Mouse (Mus musculus): ENCODE results near the gene Senp1. TPM values are rescaled to one million over a fixed set of nuclear protein-coding genes. Genes with fewer than 3 reads are reported as not detected.

Senp1 gene
- polyA plus RNA-seq, 1 experiment from 2014 or later = 12.9 TPM

- no peak overlapping the region for H3K4me2 ChIP-seq (ENCODE audit: low read depth, low read length)
- H3K9me3 ChIP-seq (replicated peaks; ENCODE audit: control insufficient read depth, low read length) = no peaks in the 10 kb centered on the region
- no peak overlapping the region for H3K4me3 ChIP-seq (ENCODE audit: low read depth, low read length)
- H3K27ac ChIP-seq (ENCODE audit: low read length) = no peak overlapping the region
- no peaks in the 10 kb centered on the region for H3K4me1 ChIP-seq (ENCODE audit: control insufficient read depth, low read depth, low read length)
- WGBS (ENCODE audit: insufficient replicate concordance) = 86% methylated on average over 5 of the region's 5 CpGs
- H3K36me3 ChIP-seq (ENCODE audit: control insufficient read depth, insufficient read depth) = peaks cover 47% of the 10 kb centered on the region
- H3K9ac ChIP-seq (ENCODE audit: low read depth, low read length) = no peak overlapping the region
- no peak for ATAC-seq (ENCODE audit: low read depth)
- H3K27me3 ChIP-seq (ENCODE audit: control insufficient read depth, insufficient read depth, low read depth, low read length) = no peaks in the 10 kb centered on the region
Measured at GRCm38 (mm10) chr15:98044387-98044786, 49.2 kb downstream of the Senp1 start.

- H3K9ac ChIP-seq (ENCODE audit: low read depth, low read length) = no peak overlapping the region
- peaks cover 44% of the 10 kb centered on the region for H3K36me3 ChIP-seq (ENCODE audit: control insufficient read depth, insufficient read depth)
- no peak overlapping the region for H3K27ac ChIP-seq (ENCODE audit: low read length)
- no peaks in the 10 kb centered on the region for H3K4me1 ChIP-seq (ENCODE audit: control insufficient read depth, low read depth, low read length)
- H3K9me3 ChIP-seq (replicated peaks; ENCODE audit: control insufficient read depth, low read length) = no peaks in the 10 kb centered on the region
- no peak for ATAC-seq (ENCODE audit: low read depth)
- H3K27me3 ChIP-seq (ENCODE audit: control insufficient read depth, insufficient read depth, low read depth, low read length) = no peaks in the 10 kb centered on the region
- 83% methylated on average over 6 of the region's 6 CpGs for WGBS (ENCODE audit: insufficient replicate concordance)
- no peak overlapping the region for H3K4me2 ChIP-seq (ENCODE audit: low read depth, low read length)
- no peak overlapping the region for H3K4me3 ChIP-seq (ENCODE audit: low read depth, low read length)
Measured at GRCm38 (mm10) chr15:98043967-98044366, 49.6 kb downstream of the Senp1 start.

DNA sequence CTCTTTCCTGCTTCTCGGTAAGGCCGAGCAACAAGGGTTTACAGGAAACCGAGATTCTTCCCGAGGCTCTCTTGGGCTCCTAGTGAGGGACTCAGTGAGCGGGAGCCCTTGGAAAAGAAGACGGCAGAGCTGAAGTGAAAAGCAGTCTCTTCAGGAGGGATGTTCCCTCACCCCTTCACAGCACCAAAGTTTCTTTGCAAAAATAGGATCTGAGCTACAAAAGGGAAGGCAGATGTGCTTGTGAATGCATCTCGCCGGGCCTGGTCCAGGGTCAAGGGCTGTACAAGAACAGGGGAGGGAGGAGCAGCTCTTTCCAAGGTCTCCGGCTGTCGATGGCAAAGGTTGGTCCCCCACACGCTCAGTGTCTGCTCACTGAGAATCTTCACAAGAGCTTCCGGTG lies 51.0 kb downstream of the Senp1 start:
- no peak overlapping the region for H3K4me2 ChIP-seq (ENCODE audit: low read depth, low read length)
- no peaks in the 10 kb centered on the region for H3K27me3 ChIP-seq (ENCODE audit: control insufficient read depth, insufficient read depth, low read depth, low read length)
- H3K9me3 ChIP-seq (replicated peaks; ENCODE audit: control insufficient read depth, low read length) = no peaks in the 10 kb centered on the region
- H3K9ac ChIP-seq (ENCODE audit: low read depth, low read length) = no peak overlapping the region
- H3K36me3 ChIP-seq (ENCODE audit: control insufficient read depth, insufficient read depth) = peaks cover 33% of the 10 kb centered on the region
- ATAC-seq (ENCODE audit: low read depth) = no peak
- 79% methylated on average over 12 of the region's 12 CpGs for WGBS (ENCODE audit: insufficient replicate concordance)
- H3K4me3 ChIP-seq (ENCODE audit: low read depth, low read length) = no peak overlapping the region
- H3K4me1 ChIP-seq (ENCODE audit: control insufficient read depth, low read depth, low read length) = no peaks in the 10 kb centered on the region
- no peak overlapping the region for H3K27ac ChIP-seq (ENCODE audit: low read length)

DNA sequence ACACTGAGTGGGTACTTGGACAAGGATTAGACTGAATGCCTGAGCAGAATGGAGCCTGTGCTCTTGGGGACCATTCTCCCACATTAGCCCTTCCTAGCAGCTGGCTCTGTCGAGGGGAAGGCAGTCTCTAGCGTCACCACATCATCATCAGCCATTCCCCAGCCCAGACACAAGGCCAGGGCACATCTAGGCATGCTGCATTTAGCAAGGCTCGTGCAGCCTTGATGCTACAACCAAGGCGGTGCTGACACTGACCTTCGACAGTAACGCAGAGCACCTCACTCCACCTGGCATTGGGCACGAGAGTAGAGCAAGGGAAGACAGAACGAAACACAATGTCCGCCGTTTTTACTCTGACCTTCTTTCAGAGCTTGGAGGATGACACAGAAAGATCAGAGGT lies 53.9 kb downstream of the Senp1 start:
- H3K27ac ChIP-seq (ENCODE audit: low read length) = no peak overlapping the region
- ATAC-seq (ENCODE audit: low read depth) = no peak
- WGBS (ENCODE audit: insufficient replicate concordance) = 84% methylated on average over 10 of the region's 10 CpGs
- no peak overlapping the region for H3K9ac ChIP-seq (ENCODE audit: low read depth, low read length)
- no peak overlapping the region for H3K4me3 ChIP-seq (ENCODE audit: low read depth, low read length)
- H3K4me1 ChIP-seq (ENCODE audit: control insufficient read depth, low read depth, low read length) = no peaks in the 10 kb centered on the region
- no peaks in the 10 kb centered on the region for H3K9me3 ChIP-seq (replicated peaks; ENCODE audit: control insufficient read depth, low read length)
- H3K36me3 ChIP-seq (ENCODE audit: control insufficient read depth, insufficient read depth) = peaks cover 14% of the 10 kb centered on the region
- no peak overlapping the region for H3K4me2 ChIP-seq (ENCODE audit: low read depth, low read length)
- H3K27me3 ChIP-seq (ENCODE audit: control insufficient read depth, insufficient read depth, low read depth, low read length) = no peaks in the 10 kb centered on the region

DNA sequence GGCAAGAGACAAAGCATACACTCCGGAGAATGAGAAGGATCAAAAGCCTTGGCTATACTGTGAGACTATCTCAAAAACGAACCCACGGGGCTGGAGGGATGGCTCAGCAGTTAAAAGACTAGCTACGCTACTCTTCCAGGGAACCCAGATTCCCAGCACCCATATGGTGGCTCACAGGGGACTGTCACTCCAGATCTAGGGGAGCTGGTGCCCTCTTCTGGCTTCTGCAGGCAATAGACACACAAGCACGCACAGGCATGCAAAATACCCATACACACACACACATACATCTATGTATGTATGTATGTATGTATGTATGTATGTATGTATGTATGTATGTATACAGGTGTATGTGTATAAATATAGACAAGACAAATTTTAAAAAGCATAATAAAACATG lies 57.0 kb downstream of the Senp1 start:
- no peak overlapping the region for H3K4me2 ChIP-seq (ENCODE audit: low read depth, low read length)
- H3K9me3 ChIP-seq (replicated peaks; ENCODE audit: control insufficient read depth, low read length) = no peaks in the 10 kb centered on the region
- no peak overlapping the region for H3K4me3 ChIP-seq (ENCODE audit: low read depth, low read length)
- no peaks in the 10 kb centered on the region for H3K27me3 ChIP-seq (ENCODE audit: control insufficient read depth, insufficient read depth, low read depth, low read length)
- H3K27ac ChIP-seq (ENCODE audit: low read length) = no peak overlapping the region
- H3K36me3 ChIP-seq (ENCODE audit: control insufficient read depth, insufficient read depth) = no peaks in the 10 kb centered on the region
- H3K4me1 ChIP-seq (ENCODE audit: control insufficient read depth, low read depth, low read length) = no peaks in the 10 kb centered on the region
- 85% methylated on average over 5 of the region's 5 CpGs for WGBS (ENCODE audit: insufficient replicate concordance)
- H3K9ac ChIP-seq (ENCODE audit: low read depth, low read length) = no peak overlapping the region
- ATAC-seq (ENCODE audit: low read depth) = no peak

- Histone ChIP-seq H3K9me3 (replicated peaks; ENCODE audit: control insufficient read depth, low read length) (no peaks in the 10 kb centered on the region), H3K27me3 (ENCODE audit: control insufficient read depth, insufficient read depth, low read depth, low read length) (no peaks in the 10 kb centered on the region), H3K9ac (ENCODE audit: low read depth, low read length) (no peak overlapping the region), H3K36me3 (ENCODE audit: control insufficient read depth, insufficient read depth) (no peaks in the 10 kb centered on the region), H3K4me2 (ENCODE audit: low read depth, low read length) (no peak overlapping the region), H3K27ac (ENCODE audit: low read length) (no peak overlapping the region), H3K4me3 (ENCODE audit: low read depth, low read length) (no peak overlapping the region), H3K4me1 (ENCODE audit: control insufficient read depth, low read depth, low read length) (no peaks in the 10 kb centered on the region)
- WGBS (ENCODE audit: insufficient replicate concordance) = 40% methylated on average over 3 of the region's 3 CpGs
- ATAC-seq (ENCODE audit: low read depth) = no peak
Measured at GRCm38 (mm10) chr15:98035076-98035755, 58.3 kb downstream of the Senp1 start.

DNA sequence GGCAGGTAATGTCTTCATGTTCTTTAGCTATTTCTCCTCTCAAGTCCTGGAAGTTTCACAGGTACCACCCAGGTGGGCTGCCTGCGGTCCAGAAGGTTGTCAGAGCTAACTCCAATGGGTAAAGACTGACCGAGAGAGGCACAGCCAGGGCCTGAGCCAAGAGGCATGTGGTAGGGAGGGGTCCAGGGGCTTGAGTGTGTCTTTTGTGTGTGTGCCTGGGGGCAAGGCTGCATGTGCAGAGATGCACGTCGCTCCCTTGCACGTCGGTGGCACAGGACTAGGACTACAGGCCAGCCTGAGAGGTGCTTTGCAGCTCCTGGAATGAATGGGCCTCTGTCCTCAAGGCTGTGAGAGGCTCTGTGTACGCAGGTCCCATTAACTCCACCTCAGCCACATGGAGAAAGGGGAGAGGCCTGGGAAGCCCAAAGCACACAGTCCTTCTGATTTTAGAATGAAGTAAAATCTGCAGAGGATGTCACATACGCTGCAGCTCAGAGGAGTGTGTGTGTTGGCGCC lies 60.3 kb downstream of the Senp1 start:
- no peaks in the 10 kb centered on the region for H3K4me1 ChIP-seq (ENCODE audit: control insufficient read depth, low read depth, low read length)
- no peak overlapping the region for H3K4me2 ChIP-seq (ENCODE audit: low read depth, low read length)
- no peak for ATAC-seq (ENCODE audit: low read depth)
- no peak overlapping the region for H3K4me3 ChIP-seq (ENCODE audit: low read depth, low read length)
- no peak overlapping the region for H3K27ac ChIP-seq (ENCODE audit: low read length)
- no peaks in the 10 kb centered on the region for H3K36me3 ChIP-seq (ENCODE audit: control insufficient read depth, insufficient read depth)
- H3K9me3 ChIP-seq (replicated peaks; ENCODE audit: control insufficient read depth, low read length) = no peaks in the 10 kb centered on the region
- H3K9ac ChIP-seq (ENCODE audit: low read depth, low read length) = no peak overlapping the region
- no peaks in the 10 kb centered on the region for H3K27me3 ChIP-seq (ENCODE audit: control insufficient read depth, insufficient read depth, low read depth, low read length)
- 75% methylated on average over 9 of the region's 9 CpGs for WGBS (ENCODE audit: insufficient replicate concordance)

DNA sequence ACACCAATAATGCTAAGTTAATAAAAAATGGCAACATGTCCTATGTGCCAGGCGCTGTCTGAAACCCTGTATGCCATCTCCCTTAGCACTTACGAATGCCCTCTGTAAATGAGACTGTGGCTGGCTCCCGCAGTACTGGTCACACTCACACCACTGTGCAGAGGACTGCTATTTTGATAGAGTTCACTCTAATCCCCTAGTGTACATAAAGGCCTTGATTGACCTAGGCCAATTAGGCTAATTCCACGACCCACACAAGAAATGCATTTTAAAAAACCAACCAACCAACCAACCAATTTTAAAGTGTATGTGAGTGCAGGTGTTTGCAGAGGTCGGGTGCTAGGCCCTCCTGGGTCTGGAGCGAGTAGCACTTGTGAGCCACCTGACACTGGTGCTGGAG lies 63.7 kb downstream of the Senp1 start:
- 56% methylated on average over 6 of the region's 6 CpGs for WGBS (ENCODE audit: insufficient replicate concordance)
- no peak overlapping the region for H3K27ac ChIP-seq (ENCODE audit: low read length)
- no peak overlapping the region for H3K9ac ChIP-seq (ENCODE audit: low read depth, low read length)
- H3K36me3 ChIP-seq (ENCODE audit: control insufficient read depth, insufficient read depth) = no peaks in the 10 kb centered on the region
- H3K4me1 ChIP-seq (ENCODE audit: control insufficient read depth, low read depth, low read length) = no peaks in the 10 kb centered on the region
- H3K4me3 ChIP-seq (ENCODE audit: low read depth, low read length) = no peak overlapping the region
- H3K27me3 ChIP-seq (ENCODE audit: control insufficient read depth, insufficient read depth, low read depth, low read length) = 0 out of 2 replicates have a peak, but pooled peaks cover 3% of the 10 kb centered on the region
- H3K9me3 ChIP-seq (replicated peaks; ENCODE audit: control insufficient read depth, low read length) = no peaks in the 10 kb centered on the region
- ATAC-seq (ENCODE audit: low read depth) = no peak
- H3K4me2 ChIP-seq (ENCODE audit: low read depth, low read length) = no peak overlapping the region

GRCm38 (mm10) chr15:98026967-98027904 lies 66.3 kb downstream of the Senp1 start:
- WGBS (ENCODE audit: insufficient replicate concordance) = 32% methylated on average over 12 of the region's 12 CpGs
- no peaks in the 10 kb centered on the region for H3K36me3 ChIP-seq (ENCODE audit: control insufficient read depth, insufficient read depth)
- H3K27me3 ChIP-seq (ENCODE audit: control insufficient read depth, insufficient read depth, low read depth, low read length) = 0 out of 2 replicates have a peak, but pooled peaks cover 3% of the 10 kb centered on the region
- no peak overlapping the region for H3K9ac ChIP-seq (ENCODE audit: low read depth, low read length)
- no peaks in the 10 kb centered on the region for H3K4me1 ChIP-seq (ENCODE audit: control insufficient read depth, low read depth, low read length)
- H3K27ac ChIP-seq (ENCODE audit: low read length) = no peak overlapping the region
- no peak overlapping the region for H3K4me3 ChIP-seq (ENCODE audit: low read depth, low read length)
- no peak overlapping the region for H3K4me2 ChIP-seq (ENCODE audit: low read depth, low read length)
- no peaks in the 10 kb centered on the region for H3K9me3 ChIP-seq (replicated peaks; ENCODE audit: control insufficient read depth, low read length)
- no peak for ATAC-seq (ENCODE audit: low read depth)

All from liver, embryonic 16.5 days (tissue).